12 mouse cellular contexts compared by ENCODE assay signal in genomic region chr17:47524055-47524454, GRCm38 (mm10). TPM values are rescaled to one million over a fixed set of nuclear protein-coding genes. Genes with fewer than 3 reads are reported as not detected.
DNase-seq lines count a peak whose midpoint lies in the region; ATAC-seq lines count a peak whose summit lies in the region.
"Had no signal": no experiment of that assay in that cellular context is flagged by ENCODE, and none has a peak within 500 bp of the region (broad histone marks: within the 10 kb centered on the region; RNA-seq: fewer than 3 reads in every experiment).

No protein-coding gene starts in this region.

- H3K9me3 ChIP-seq in heart, embryonic 14.5 days (ENCODE audit: control insufficient read depth, low read length): no peaks in the 10 kb centered on the region
- H3K9me3 ChIP-seq in neural tube, embryonic 11.5 days (ENCODE audit: control insufficient read depth, low read length): no peaks in the 10 kb centered on the region
- H3K9me3 ChIP-seq in neural tube, embryonic 15.5 days (replicated peaks): no peaks in the 10 kb centered on the region
- H3K9me3 ChIP-seq in limb, embryonic 13.5 days: no peaks in the 10 kb centered on the region
- no peaks in the 10 kb centered on the region for H3K9me3 ChIP-seq in forebrain, embryonic 13.5 days (replicated peaks)
- H3K9me3 ChIP-seq: midbrain, embryonic 15.5 days had no signal

- intact Hi-C loops in left cerebral cortex, postnatal 25 days (cut with DNase I): no loop called here

- H3K4me2 ChIP-seq in heart, embryonic 14.5 days (ENCODE audit: low read length): no peak overlapping the region
- no peak overlapping the region for H3K4me2 ChIP-seq in neural tube, embryonic 11.5 days (ENCODE audit: low read depth)
- no peak overlapping the region for H3K4me2 ChIP-seq in neural tube, embryonic 15.5 days
- H3K4me2 ChIP-seq in limb, embryonic 13.5 days (replicated peaks): no peak overlapping the region
- H3K4me2 ChIP-seq in forebrain, embryonic 13.5 days: no peak overlapping the region
- H3K4me2 ChIP-seq: midbrain, embryonic 15.5 days had no signal

- H3K9ac ChIP-seq in heart, embryonic 14.5 days (ENCODE audit: low read length): peak overlapping the region; percentile 35; the same call in 1 of the 2 replicates
- H3K9ac ChIP-seq in neural tube, embryonic 11.5 days (ENCODE audit: low read length): no peak overlapping the region
- no peak overlapping the region for H3K9ac ChIP-seq in neural tube, embryonic 15.5 days (replicated peaks)
- H3K9ac ChIP-seq in limb, embryonic 13.5 days: no peak overlapping the region
- no peak overlapping the region for H3K9ac ChIP-seq in forebrain, embryonic 13.5 days
- H3K9ac ChIP-seq: forebrain, postnatal 0 days; midbrain, embryonic 15.5 days had no signal

- no peak for ATAC-seq in heart, embryonic 14.5 days (ENCODE audit: insufficient number of reproducible peaks, insufficient read depth, low FRiP score, low read depth)
- no peak for ATAC-seq in neural tube, embryonic 11.5 days (ENCODE audit: insufficient read depth, low FRiP score, low TSS enrichment)
- no peak for ATAC-seq in neural tube, embryonic 15.5 days (ENCODE audit: low FRiP score)
- no peak for ATAC-seq in limb, embryonic 13.5 days (ENCODE audit: low FRiP score, low read depth)
- ATAC-seq in forebrain, embryonic 13.5 days: no peak
- ATAC-seq: forebrain, postnatal 0 days; midbrain, embryonic 15.5 days had no signal

- H3K4me3 ChIP-seq in heart, embryonic 14.5 days (ENCODE audit: control insufficient read depth in 1 of 2, insufficient read depth in 1 of 2, low read depth in 1 of 2, low read length in 2 of 2): no peak overlapping the region
- no peak overlapping the region for H3K4me3 ChIP-seq in neural tube, embryonic 11.5 days (ENCODE audit: low read depth, low read length)
- no peak overlapping the region for H3K4me3 ChIP-seq in neural tube, embryonic 15.5 days (replicated peaks)
- H3K4me3 ChIP-seq in limb, embryonic 13.5 days: no peak overlapping the region
- no peak overlapping the region for H3K4me3 ChIP-seq in forebrain, embryonic 13.5 days
- H3K4me3 ChIP-seq: midbrain, embryonic 15.5 days had no signal

- H3K36me3 ChIP-seq in heart, embryonic 14.5 days (ENCODE audit: control insufficient read depth, insufficient read depth, low read length): no peaks in the 10 kb centered on the region
- no peaks in the 10 kb centered on the region for H3K36me3 ChIP-seq in neural tube, embryonic 11.5 days (ENCODE audit: control insufficient read depth, insufficient read depth, low read length)
- H3K36me3 ChIP-seq in neural tube, embryonic 15.5 days: no peaks in the 10 kb centered on the region
- H3K36me3 ChIP-seq in limb, embryonic 13.5 days: no peaks in the 10 kb centered on the region
- no peaks in the 10 kb centered on the region for H3K36me3 ChIP-seq in forebrain, embryonic 13.5 days (ENCODE audit: poor library complexity, severe bottlenecking)
- H3K36me3 ChIP-seq: midbrain, embryonic 15.5 days had no signal

- H3K27ac ChIP-seq in heart, embryonic 14.5 days (replicated peaks in 1 of 2; ENCODE audit: control insufficient read depth in 1 of 2, insufficient read depth in 1 of 2, low read depth in 2 of 2, low read length in 2 of 2): peak overlapping the region; percentile 96 to 98
- H3K27ac ChIP-seq in neural tube, embryonic 11.5 days (ENCODE audit: low read depth, low read length): 0 out of 2 replicates have a peak overlapping the region, but pooled peaks have one; percentile 20
- H3K27ac ChIP-seq in neural tube, embryonic 15.5 days (replicated peaks): no peak overlapping the region
- H3K27ac ChIP-seq in limb, embryonic 13.5 days: peak overlapping the region; percentile 93
- no peak overlapping the region for H3K27ac ChIP-seq in forebrain, embryonic 13.5 days
- H3K27ac ChIP-seq: midbrain, embryonic 15.5 days had no signal

- DNase-seq in heart, adult 18-20 months: no peak
- DNase-seq in neural tube, embryonic 11.5 days (ENCODE audit: low spot score): no peak
- no peak for DNase-seq in left cerebral cortex, postnatal 25 days (ENCODE audit: low spot score in 2 of 2)
- DNase-seq in testis, postnatal 10 days (ENCODE audit: low spot score): no peak
- DNase-seq: B cell, adult 2 months; cerebellum, postnatal 10 days; forebrain, postnatal 0 days had no signal

- WGBS in heart, embryonic 14.5 days: 66% methylated on average over 8 of the region's 8 CpGs
- WGBS in neural tube, embryonic 11.5 days: 89% methylated on average over 7 of the region's 8 CpGs
- 80% methylated on average over 8 of the region's 8 CpGs for WGBS in neural tube, embryonic 15.5 days
- WGBS in limb, embryonic 13.5 days: 75% methylated on average over 8 of the region's 8 CpGs
- 73% methylated on average over 8 of the region's 8 CpGs for WGBS in forebrain, embryonic 13.5 days

- no peaks in the 10 kb centered on the region for H3K27me3 ChIP-seq in heart, embryonic 14.5 days (ENCODE audit: control insufficient read depth, insufficient read depth, low read length)
- no peaks in the 10 kb centered on the region for H3K27me3 ChIP-seq in neural tube, embryonic 11.5 days (ENCODE audit: control insufficient read depth, insufficient read depth, low read length)
- no peaks in the 10 kb centered on the region for H3K27me3 ChIP-seq in neural tube, embryonic 15.5 days (replicated peaks)
- H3K27me3 ChIP-seq in limb, embryonic 13.5 days: no peaks in the 10 kb centered on the region
- H3K27me3 ChIP-seq in forebrain, embryonic 13.5 days: no peaks in the 10 kb centered on the region
- H3K27me3 ChIP-seq: midbrain, embryonic 15.5 days had no signal

- H3K4me1 ChIP-seq in heart, embryonic 14.5 days (ENCODE audit: control insufficient read depth in 2 of 2, insufficient read depth in 2 of 2, low read length in 2 of 2): peaks cover 57 to 72% of the 10 kb centered on the region in 2 experiments
- H3K4me1 ChIP-seq in neural tube, embryonic 11.5 days (ENCODE audit: control insufficient read depth, insufficient read depth, low read length): peaks cover 15% of the 10 kb centered on the region
- H3K4me1 ChIP-seq in neural tube, embryonic 15.5 days: peaks cover 24% of the 10 kb centered on the region
- peaks cover 60% of the 10 kb centered on the region for H3K4me1 ChIP-seq in limb, embryonic 13.5 days
- peaks cover 39% of the 10 kb centered on the region for H3K4me1 ChIP-seq in forebrain, embryonic 13.5 days

RNA-seq across cellular contexts. Expression of gene Ccnd3, which starts 19.2 kb away (rescaled TPM):
- 466 and 469 TPM in 2 replicates for polyA plus RNA-seq in heart, embryonic 14.5 days (2014; fragmentation: Nextera tagmentation; extraction: Ambion mirVana)
- total RNA-seq in heart, adult 18-20 months (2021): 10 to 100 TPM; 83.3 to 87.1 TPM
- polyA plus RNA-seq in neural tube, embryonic 11.5 days (2014; fragmentation: Nextera tagmentation; extraction: Ambion mirVana): 260 TPM in 2 replicates
- 76.5 and 139 TPM in 2 replicates for polyA plus RNA-seq in neural tube, embryonic 15.5 days (2015; fragmentation: Nextera tagmentation; extraction: Ambion mirVana)
- polyA plus RNA-seq in limb, embryonic 13.5 days (2015; fragmentation: Nextera tagmentation; extraction: Ambion mirVana): 392 and 402 TPM in 2 replicates
- total RNA-seq in left cerebral cortex, postnatal 25 days (2021): 10 to 100 TPM; 31.0 to 31.7 TPM
- polyA plus RNA-seq in forebrain, embryonic 13.5 days (2015; fragmentation: Nextera tagmentation; extraction: Ambion mirVana): 67.6 and 75.8 TPM in 2 replicates

RNA-seq across cellular contexts. Expression of gene Taf8, which starts 22.0 kb away (rescaled TPM):
- 16.2 and 16.8 TPM in 2 replicates for polyA plus RNA-seq in heart, embryonic 14.5 days (2014; fragmentation: Nextera tagmentation; extraction: Ambion mirVana)
- total RNA-seq in heart, adult 18-20 months (2021): 10 to 100 TPM; 10.2 to 10.4 TPM
- 25.3 and 27.5 TPM in 2 replicates for polyA plus RNA-seq in neural tube, embryonic 11.5 days (2014; fragmentation: Nextera tagmentation; extraction: Ambion mirVana)
- 19.5 and 21.5 TPM in 2 replicates for polyA plus RNA-seq in neural tube, embryonic 15.5 days (2015; fragmentation: Nextera tagmentation; extraction: Ambion mirVana)
- polyA plus RNA-seq in limb, embryonic 13.5 days (2015; fragmentation: Nextera tagmentation; extraction: Ambion mirVana): 34.6 and 34.9 TPM in 2 replicates
- total RNA-seq in left cerebral cortex, postnatal 25 days (2021): 10 to 100 TPM; 16.4 to 16.7 TPM
- polyA plus RNA-seq in forebrain, embryonic 13.5 days (2015; fragmentation: Nextera tagmentation; extraction: Ambion mirVana): 26.5 and 31.0 TPM in 2 replicates

Comparison
In these comparisons a context has a peak if more than half of its experiments do, and no peak if none do; other contexts are left out.
1. H3K27ac ChIP-seq: peak in heart, embryonic 14.5 days (2 of 2), neural tube, embryonic 11.5 days (single experiment) and limb, embryonic 13.5 days (single experiment); none in neural tube, embryonic 15.5 days (single experiment) and forebrain, embryonic 13.5 days (single experiment).